Mouse (Mus musculus): Measurements from ENCODE around the gene Fat2. TPM values are rescaled to one million over a fixed set of nuclear protein-coding genes. Genes with fewer than 3 reads are reported as not detected.

The Fat2 gene
- total RNA-seq, 2 experiments from 2014 or later = 0.05 TPM; not detected in 1

Other genes with a start within 250 kb of the Fat2 start
- 1 to 10 TPM; 7.0 to 7.2 TPM for gene Gm2a, start 238.4 kb downstream of the Fat2 start, total RNA-seq (2021)
- gene Slc36a3, start 184.9 kb downstream of the Fat2 start, total RNA-seq (2021) = not detected
- gene Slc36a2, start 151.5 kb downstream of the Fat2 start, total RNA-seq (2021) = 1 to 10 TPM in 1 of 2 experiments, under 1 TPM in 1; 0.59 to 1.5 TPM
- gene Slc36a1, start 132.2 kb downstream of the Fat2 start, total RNA-seq (2021) = 1 to 10 TPM; 5.5 to 5.7 TPM
- 100 to 1,000 TPM; 572 to 675 TPM for gene Sparc, start 86.6 kb upstream of the Fat2 start, total RNA-seq (2021)
- gene Atox1, start 124.7 kb upstream of the Fat2 start, total RNA-seq (2021) = 10 to 100 TPM; 50.4 to 56.4 TPM
- gene G3bp1, start 133.1 kb upstream of the Fat2 start, total RNA-seq (2021) = 10 to 100 TPM; 46.1 to 48.5 TPM